Mouse (Mus musculus) C3H10T1/2 (cell line): ENCODE data around the gene Tex261. TPM values are rescaled to one million over a fixed set of nuclear protein-coding genes. Genes with fewer than 3 reads are reported as not detected.

Experiments used
- polyA plus RNA-seq, 2 experiments: library from polyadenylated mRNA; unstranded; fragments of >200 nt; fragmentation: generic; extraction: Trizol; gene quantifications; one replicate each; pipeline ENCODE4 v1.2.1; 2012; ENCODE audit warnings: missing spikeins in 2 of 2

Gene Tex261
- polyA plus RNA-seq: 10 to 100 TPM; 60.6 to 67.3 TPM

GRCm38 (mm10) chr6:83775638-83776293 is at the start of gene Tex261:
Gene Tex261, minus strand, starts transcription at chr6:83775813.

GRCm38 (mm10) chr6:83794760-83795296 is 19.2 kb upstream of the Tex261 start, which contains the start of gene Nagk:
Gene Nagk, plus strand, starts transcription at chr6:83794982.

GRCm38 (mm10) chr6:83762344-83762743 is 13.3 kb downstream of the Tex261 start, which contains the start of gene Ankrd53:
Gene Ankrd53, plus strand, starts transcription at chr6:83762644.

GRCm38 (mm10) chr6:83742761-83743160 is 32.9 kb downstream of the Tex261 start, which contains the start of gene Atp6v1b1:
Gene Atp6v1b1, plus strand, starts transcription at chr6:83742990.

Other genes starting within 250 kb of the Tex261 start
- 1 to 10 TPM; 3.3 to 4.5 TPM for gene Actg2, start 239.5 kb downstream of the Tex261 start, polyA plus RNA-seq
- gene Stambp, start 203.1 kb downstream of the Tex261 start, polyA plus RNA-seq: 10 to 100 TPM in 1 of 2 experiments, 1 to 10 TPM in 1; 3.7 to 14.7 TPM
- not detected for gene Clec4f, start 119.6 kb downstream of the Tex261 start, polyA plus RNA-seq
- not detected for gene Cd207, start 98.0 kb downstream of the Tex261 start, polyA plus RNA-seq
- gene Vax2, start 64.5 kb downstream of the Tex261 start, polyA plus RNA-seq: 1 to 10 TPM; 1.2 to 2.6 TPM
- gene Atp6v1b1, start 32.8 kb downstream of the Tex261 start, polyA plus RNA-seq: under 1 TPM; 0.02 to 0.07 TPM
- gene Ankrd53, start 13.2 kb downstream of the Tex261 start, polyA plus RNA-seq: under 1 TPM in 1 of 2 experiments, not detected in 1; 0.04 TPM
- 10 to 100 TPM; 25.5 to 83.1 TPM for gene Nagk, start 19.2 kb upstream of the Tex261 start, polyA plus RNA-seq
- 10 to 100 TPM in 1 of 2 experiments, 1 to 10 TPM in 1; 1.7 to 16.8 TPM for gene Paip2b, start 55.9 kb upstream of the Tex261 start, polyA plus RNA-seq
- 1 to 10 TPM in 1 of 2 experiments, under 1 TPM in 1; 0.67 to 5.8 TPM for gene Zfp638, start 91.3 kb upstream of the Tex261 start, polyA plus RNA-seq
- gene Dysf, start 232.8 kb upstream of the Tex261 start, polyA plus RNA-seq: 10 to 100 TPM; 14.7 to 31.1 TPM